Mouse (Mus musculus): ENCODE results near the gene Zfyve26. TPM values are rescaled to one million over a fixed set of nuclear protein-coding genes. Genes with fewer than 3 reads are reported as not detected.

Zfyve26 gene
- 7.0 and 7.3 TPM in 2 replicates for polyA plus RNA-seq (2012; rRNA removed; ENCODE audit: low replicate concordance)

DNA sequence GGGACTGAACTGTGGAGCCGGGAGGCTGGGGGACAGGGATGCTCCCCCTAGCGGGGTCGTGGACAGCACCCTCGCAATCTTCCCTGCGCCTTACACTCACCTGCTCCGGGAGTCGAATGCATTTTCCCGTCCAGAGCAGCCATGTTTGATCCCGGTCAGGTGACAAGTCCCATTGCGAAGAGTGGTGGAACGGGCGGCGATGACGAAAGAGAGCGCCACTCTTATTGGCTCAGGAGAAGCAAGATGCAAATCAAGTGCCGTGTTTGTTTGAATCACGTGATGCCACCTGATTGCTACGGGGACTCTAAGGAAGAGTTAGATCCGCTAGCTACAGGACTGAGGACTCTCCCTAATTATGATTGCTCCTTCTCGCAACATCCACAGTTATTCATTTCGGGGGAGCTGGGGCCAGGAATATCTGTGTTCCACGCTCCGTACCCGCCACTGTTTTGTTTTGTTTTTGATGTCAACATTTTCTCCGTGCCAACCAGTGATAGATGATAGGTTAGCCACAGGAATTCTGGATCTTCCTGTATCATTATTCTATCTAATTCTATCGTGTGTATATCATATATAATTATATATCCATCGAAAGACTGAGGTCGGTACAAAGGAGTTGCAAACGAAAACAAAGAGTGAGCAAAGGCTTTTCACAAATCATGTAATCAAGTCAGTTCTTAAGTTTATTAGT, at the start of gene Zfyve26:
Gene Zfyve26, minus strand, starts transcription at position 179 of the 691 bp plus-strand sequence.

DNA sequence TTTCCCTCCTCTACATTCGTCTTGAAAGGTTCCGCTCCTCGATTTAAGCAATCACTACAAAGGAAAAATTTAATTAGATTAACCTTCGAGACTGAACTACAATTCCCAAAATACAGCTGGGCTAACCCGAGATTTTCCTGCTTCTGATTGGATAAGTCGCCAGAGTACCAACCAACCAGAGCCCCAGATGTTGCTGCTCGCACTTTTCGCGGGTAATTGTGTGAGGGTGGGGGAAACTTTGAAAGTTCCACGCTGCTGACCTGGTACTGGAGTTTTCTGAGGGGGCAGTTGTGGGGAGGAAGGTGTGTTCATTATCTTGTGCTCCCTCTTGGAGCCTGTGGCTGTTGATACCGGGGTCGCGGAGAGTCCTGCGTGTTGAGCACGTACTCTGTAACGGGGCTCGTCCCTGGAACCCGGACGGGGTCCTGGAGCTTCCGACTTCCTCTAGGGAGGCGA, 1.0 kb upstream of the Zfyve26 start, which contains the start of gene Rad51b:
Gene Rad51b, plus strand, starts transcription at position 162 of the 456 bp plus-strand sequence.

DNA sequence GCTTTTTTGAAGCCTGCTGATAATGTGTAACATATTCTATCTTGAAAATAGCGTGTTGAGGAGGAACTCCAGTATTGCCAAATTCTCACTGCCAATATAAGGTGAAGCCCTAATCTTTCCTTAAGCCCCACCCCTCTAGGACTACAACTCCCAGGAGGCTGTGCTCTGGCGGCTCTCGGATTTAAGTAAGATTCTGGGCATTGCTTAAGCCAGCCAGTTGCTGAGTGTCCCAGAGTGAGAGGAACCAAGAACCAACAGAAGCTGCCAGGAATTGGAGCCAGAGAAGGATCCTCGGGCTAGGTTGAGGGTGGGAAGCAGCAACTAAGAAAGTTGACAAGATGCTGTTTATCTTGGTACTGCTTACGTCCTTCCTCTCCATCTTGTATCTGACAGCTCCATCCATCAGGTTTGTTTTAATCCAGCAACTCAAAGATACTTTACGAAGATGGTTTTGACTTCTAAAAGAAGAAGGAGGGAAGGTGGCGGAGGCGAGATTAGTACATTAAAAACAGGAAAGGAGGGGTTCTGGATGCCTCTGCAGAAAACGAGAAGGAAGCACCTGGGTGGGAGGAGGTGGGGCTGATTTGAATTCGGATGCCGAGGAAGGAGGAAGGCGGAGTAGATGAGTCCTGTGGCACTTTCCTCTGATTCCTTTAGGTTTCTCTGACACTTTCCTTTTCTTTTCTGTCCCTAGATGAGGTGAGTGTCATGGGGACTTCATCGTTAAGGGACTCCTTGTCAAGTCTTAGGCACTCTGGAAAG, 87.2 kb downstream of the Zfyve26 start, which contains the start of gene Rdh12:
Gene Rdh12, plus strand, starts transcription at position 212 of the 762 bp plus-strand sequence.

GRCm38 (mm10) chr12:79192193-79192592, 103.9 kb downstream of the Zfyve26 start, which contains the start of gene Rdh11:
Gene Rdh11, minus strand, starts transcription at chr12:79192293.

Other genes starting within 250 kb of the Zfyve26 start
- gene Pigh, start 206.7 kb downstream of the Zfyve26 start, polyA plus RNA-seq (2012; rRNA removed; ENCODE audit: low replicate concordance): 7.2 and 11.0 TPM in 2 replicates
- gene Arg2, start 165.5 kb downstream of the Zfyve26 start, polyA plus RNA-seq (2012; rRNA removed; ENCODE audit: low replicate concordance): 136 and 163 TPM in 2 replicates
- gene Vti1b, start 123.6 kb downstream of the Zfyve26 start, polyA plus RNA-seq (2012; rRNA removed; ENCODE audit: low replicate concordance): 33.8 and 46.6 TPM in 2 replicates
- gene Rdh11, start 104.0 kb downstream of the Zfyve26 start, polyA plus RNA-seq (2012; rRNA removed; ENCODE audit: low replicate concordance): 6.6 and 7.2 TPM in 2 replicates
- gene Rdh12, start 87.4 kb downstream of the Zfyve26 start, polyA plus RNA-seq (2012; rRNA removed; ENCODE audit: low replicate concordance): 0.41 and 0.44 TPM in 2 replicates
- 0.32 TPM in 1 of 2 replicates, not detected in the other for gene Rad51b, start 978 bp upstream of the Zfyve26 start, polyA plus RNA-seq (2012; rRNA removed; ENCODE audit: low replicate concordance)